Mouse (Mus musculus) limb, embryonic 13.5 days (tissue): Measurements from ENCODE around the gene Ankrd13d. TPM values are rescaled to one million over a fixed set of nuclear protein-coding genes. Genes with fewer than 3 reads are reported as not detected.

Source experiments
- ATAC-seq: fragments of 200-750 bp; cut with Nextera tagmentation; 2 replicates; pipeline ENCODE4 v1.8.0; 2017; ENCODE audit warnings: low read depth, moderate number of reproducible peaks, moderate TSS enrichment; ENCODE audit not compliant: low FRiP score
- H3K27ac ChIP-seq: fragments of 300-500 bp; sonication (generic); 2 replicates; pipeline ENCODE4 v1.5.1; 2015; ENCODE audit warnings: inconsistent platforms, mild to moderate bottlenecking, moderate library complexity
- H3K27me3 ChIP-seq: fragments of 300-500 bp; sonication (generic); 2 replicates; pipeline ENCODE4 v1.6.1; 2015; ENCODE audit warnings: mild to moderate bottlenecking, inconsistent platforms
- H3K36me3 ChIP-seq: fragments of 300-500 bp; sonication (generic); 2 replicates; pipeline ENCODE4 v1.6.1; 2015; ENCODE audit warnings: inconsistent platforms, mild to moderate bottlenecking, moderate library complexity
- H3K4me1 ChIP-seq: fragments of 300-500 bp; sonication (generic); 2 replicates; pipeline ENCODE4 v1.6.1; 2015; ENCODE audit warnings: inconsistent platforms
- H3K4me2 ChIP-seq: fragments of 300-500 bp; sonication (generic); replicated peaks from 2 replicates; pipeline ENCODE4 v1.6.1; 2015; ENCODE audit warnings: inconsistent platforms, mild to moderate bottlenecking, moderate library complexity
- H3K4me3 ChIP-seq: fragments of 300-500 bp; sonication (generic); 2 replicates; pipeline ENCODE4 v1.5.1; 2015; ENCODE audit warnings: moderate library complexity, mild to moderate bottlenecking, inconsistent platforms
- H3K9ac ChIP-seq: fragments of 300-500 bp; sonication (generic); 2 replicates; pipeline ENCODE4 v1.6.1; 2015; ENCODE audit warnings: mild to moderate bottlenecking, inconsistent platforms
- H3K9me3 ChIP-seq: fragments of 300-500 bp; sonication (generic); 2 replicates; pipeline ENCODE4 v1.6.1; 2016; ENCODE audit warnings: inconsistent platforms
- WGBS: fragments of 180-500 bp; shearing (Covaris S2); methylation state at CpG from one replicate; pipeline ENCODE4 v1.1.7; 2015; 5-methylcytosine and 5-hydroxymethylcytosine counted together
- polyA plus RNA-seq: library from polyadenylated mRNA; unstranded; fragments of >200 nt; fragmentation: Nextera tagmentation; extraction: Ambion mirVana; gene quantifications from 2 replicates; pipeline ENCODE4 v1.2.1, GENCODE M21; 2015

The Ankrd13d gene
- polyA plus RNA-seq, 1 experiment from 2014 or later, result 13.6 TPM

DNA sequence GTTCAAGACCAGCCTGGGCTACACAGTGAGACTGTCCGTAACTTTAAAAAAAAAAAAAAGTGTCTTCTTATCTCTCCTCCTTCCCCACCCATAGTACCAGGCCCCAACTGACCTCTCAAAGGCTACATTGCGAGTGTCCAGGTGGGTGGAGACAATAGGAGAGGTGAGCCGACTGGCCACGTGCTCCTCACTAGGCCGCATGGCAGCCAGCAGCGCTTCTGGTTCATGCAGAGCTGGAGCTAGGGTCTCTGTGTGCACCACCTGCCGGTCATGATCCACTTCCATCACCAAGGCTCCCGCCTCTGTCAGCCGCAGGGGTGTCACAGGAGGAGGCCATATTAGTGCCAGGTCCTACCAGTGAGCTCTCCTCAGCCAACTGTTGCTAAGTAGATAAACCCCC lies 2.5 kb downstream of the Ankrd13d start:
- H3K9ac ChIP-seq, result no peak overlapping the region
- no peaks in the 10 kb centered on the region for H3K27me3 ChIP-seq
- H3K9me3 ChIP-seq, result peaks cover 9% of the 10 kb centered on the region; the same call in 1 of the 2 replicates
- H3K36me3 ChIP-seq, result peaks cover 22% of the 10 kb centered on the region
- WGBS, result 95% methylated on average over 9 of the region's 9 CpGs
- H3K4me1 ChIP-seq, result peaks cover 20% of the 10 kb centered on the region
- H3K4me2 ChIP-seq, result no peak overlapping the region
- no peak overlapping the region for H3K27ac ChIP-seq
- no peak for ATAC-seq
- H3K4me3 ChIP-seq, result no peak overlapping the region

GRCm38 (mm10) chr19:4279487-4279886 lies 3.5 kb downstream of the Ankrd13d start:
- Histone ChIP-seq H3K4me1 (peaks cover 20% of the 10 kb centered on the region), H3K9me3 (peaks cover 9% of the 10 kb centered on the region; the same call in 1 of the 2 replicates), H3K27me3 (no peaks in the 10 kb centered on the region), H3K4me3 (no peak overlapping the region), H3K36me3 (peaks cover 19% of the 10 kb centered on the region), H3K9ac (no peak overlapping the region), H3K4me2 (no peak overlapping the region), H3K27ac (no peak overlapping the region)
- 90% methylated on average over 1 of the region's 1 CpGs for WGBS
- no peak for ATAC-seq

DNA sequence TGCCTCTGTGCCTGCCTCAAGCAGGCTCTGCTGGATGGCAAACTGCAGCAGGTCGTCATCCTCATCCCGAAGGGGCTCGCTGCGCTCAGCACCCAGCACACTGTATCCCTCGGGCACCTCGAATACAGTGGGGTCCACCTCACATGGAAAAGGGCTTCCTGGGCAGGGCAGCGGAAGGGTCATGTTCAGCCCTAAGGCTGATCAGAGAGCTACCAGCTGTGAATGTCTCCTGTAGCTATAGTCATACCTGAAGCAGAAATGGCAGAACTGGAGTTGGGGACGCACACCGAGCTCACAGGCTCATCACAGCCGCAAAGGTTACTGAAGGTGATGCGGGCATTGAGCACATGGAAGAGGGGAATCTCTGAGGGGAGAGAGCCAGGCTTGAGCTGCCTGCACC lies 12.0 kb downstream of the Ankrd13d start:
- WGBS, result 94% methylated on average over 11 of the region's 11 CpGs
- H3K4me3 ChIP-seq, result no peak overlapping the region
- H3K9me3 ChIP-seq, result 0 out of 2 replicates have a peak, but pooled peaks cover 3% of the 10 kb centered on the region
- no peak overlapping the region for H3K4me2 ChIP-seq
- peaks cover 18% of the 10 kb centered on the region for H3K4me1 ChIP-seq
- no peak for ATAC-seq
- H3K9ac ChIP-seq, result no peak overlapping the region
- H3K36me3 ChIP-seq, result peaks cover 18% of the 10 kb centered on the region
- H3K27ac ChIP-seq, result no peak overlapping the region
- H3K27me3 ChIP-seq, result peaks cover 30% of the 10 kb centered on the region

- Histone ChIP-seq H3K27ac (no peak overlapping the region), H3K9ac (no peak overlapping the region), H3K4me1 (peaks cover 18% of the 10 kb centered on the region), H3K27me3 (peaks cover 30% of the 10 kb centered on the region), H3K4me2 (no peak overlapping the region), H3K9me3 (no peaks in the 10 kb centered on the region), H3K36me3 (peaks cover 18% of the 10 kb centered on the region), H3K4me3 (no peak overlapping the region)
- 65% methylated on average over 6 of the region's 6 CpGs for WGBS
- no peak for ATAC-seq
Observed at GRCm38 (mm10) chr19:4270187-4270586, 12.8 kb downstream of the Ankrd13d start.

DNA sequence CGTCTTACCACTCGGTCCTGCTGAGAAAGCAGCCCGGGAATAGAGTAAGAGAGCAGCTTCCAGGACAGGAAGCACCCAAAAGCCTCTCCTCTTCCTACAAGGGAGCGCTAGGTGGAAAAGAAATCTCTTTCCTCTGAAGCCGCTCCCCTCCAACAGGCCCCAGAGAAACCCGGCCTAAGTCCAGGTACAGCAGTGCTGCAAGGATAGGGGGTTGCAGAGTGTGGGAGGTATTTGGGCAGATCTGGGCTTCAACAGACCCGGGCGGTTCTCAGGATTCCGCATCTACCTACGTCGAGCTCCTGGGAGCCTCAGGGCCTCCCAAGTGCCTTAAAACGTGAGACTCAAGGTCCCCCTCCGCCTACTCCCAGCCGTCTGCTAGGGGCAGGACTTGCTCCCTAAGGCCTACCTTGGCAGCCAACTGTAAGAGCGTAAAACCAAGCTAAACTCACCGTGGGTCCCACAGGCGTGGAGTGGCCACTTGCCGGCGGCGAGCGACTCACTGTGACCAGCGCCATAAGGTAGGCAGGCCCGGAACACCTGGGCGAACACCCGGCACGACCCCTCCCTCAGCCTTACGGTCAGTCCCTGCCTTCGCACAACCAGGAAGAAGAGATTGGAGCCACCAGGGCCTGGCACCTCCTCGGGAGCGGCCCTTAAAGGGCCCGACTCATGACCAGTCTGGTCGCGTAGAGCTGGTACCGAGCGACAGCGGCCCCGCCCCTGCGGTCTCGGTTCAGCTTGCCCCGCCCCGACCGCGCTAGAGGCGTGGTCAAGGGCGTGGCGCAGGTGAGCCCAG lies 14.2 kb downstream of the Ankrd13d start, which contains the start of gene Ssh3:
Gene Ssh3 (minus strand): TSS at position 615 of the 796 bp plus-strand sequence.
- Histone ChIP-seq H3K9me3 (no peaks in the 10 kb centered on the region), H3K27me3 (peaks cover 30% of the 10 kb centered on the region), H3K4me2 (peak within 1 kb of the TSS; percentile 71), H3K9ac (peak within 1 kb of the TSS; percentile 70), H3K27ac (no peak within 1 kb of the TSS), H3K4me3 (peak within 1 kb of the TSS; percentile 51), H3K4me1 (peaks cover 18% of the 10 kb centered on the region), H3K36me3 (peaks cover 18% of the 10 kb centered on the region)
- 5% methylated on average over 46 of the region's 46 CpGs for WGBS
- ATAC-seq, result peak; percentile 77

DNA sequence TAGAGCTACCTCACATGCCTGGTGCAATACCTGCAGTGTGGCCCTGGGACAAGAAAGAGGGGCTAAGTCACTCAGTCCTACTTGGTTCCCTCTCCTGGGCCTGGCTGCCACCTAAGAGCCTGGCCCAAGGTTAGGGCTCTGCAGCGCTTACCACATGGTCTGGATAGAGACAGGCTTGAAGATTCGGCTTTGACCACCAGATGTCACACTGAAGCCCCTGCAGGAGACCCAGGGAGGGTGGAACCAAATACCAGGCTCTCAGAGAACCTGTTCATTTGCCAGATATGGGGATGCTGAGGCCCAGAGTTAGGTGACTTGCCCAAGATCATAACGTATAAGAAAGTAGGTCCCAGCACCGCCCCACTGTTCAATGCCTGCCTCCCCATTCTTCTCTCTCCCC lies 17.0 kb downstream of the Ankrd13d start:
- peaks cover 18% of the 10 kb centered on the region for H3K4me1 ChIP-seq
- no peak for ATAC-seq
- 66% methylated on average over 4 of the region's 4 CpGs for whole genome bisulfite sequencing
- H3K36me3 ChIP-seq, result peaks cover 5% of the 10 kb centered on the region
- peaks cover 30% of the 10 kb centered on the region for H3K27me3 ChIP-seq
- no peak overlapping the region for H3K4me2 ChIP-seq
- H3K27ac ChIP-seq, result no peak overlapping the region
- no peak overlapping the region for H3K4me3 ChIP-seq
- no peaks in the 10 kb centered on the region for H3K9me3 ChIP-seq
- H3K9ac ChIP-seq, result no peak overlapping the region

- H3K27me3 ChIP-seq, result peaks cover 19% of the 10 kb centered on the region
- H3K36me3 ChIP-seq, result no peaks in the 10 kb centered on the region
- no peak for ATAC-seq
- H3K9me3 ChIP-seq, result no peaks in the 10 kb centered on the region
- 90% methylated on average over 6 of the region's 6 CpGs for WGBS
- no peak overlapping the region for H3K27ac ChIP-seq
- H3K4me2 ChIP-seq, result no peak overlapping the region
- H3K4me3 ChIP-seq, result no peak overlapping the region
- peaks cover 16% of the 10 kb centered on the region for H3K4me1 ChIP-seq
- H3K9ac ChIP-seq, result no peak overlapping the region
Observed at GRCm38 (mm10) chr19:4264171-4264780, 18.7 kb downstream of the Ankrd13d start.

- H3K9me3 ChIP-seq, result no peaks in the 10 kb centered on the region
- H3K4me3 ChIP-seq, result no peak overlapping the region
- peaks cover 10% of the 10 kb centered on the region for H3K4me1 ChIP-seq
- no peak for ATAC-seq
- H3K27ac ChIP-seq, result no peak overlapping the region
- H3K4me2 ChIP-seq, result no peak overlapping the region
- 59% methylated on average over 14 of the region's 14 CpGs for WGBS
- no peaks in the 10 kb centered on the region for H3K36me3 ChIP-seq
- no peak overlapping the region for H3K9ac ChIP-seq
- peaks cover 17% of the 10 kb centered on the region for H3K27me3 ChIP-seq
Observed at GRCm38 (mm10) chr19:4263702-4264101, 19.2 kb downstream of the Ankrd13d start.

DNA sequence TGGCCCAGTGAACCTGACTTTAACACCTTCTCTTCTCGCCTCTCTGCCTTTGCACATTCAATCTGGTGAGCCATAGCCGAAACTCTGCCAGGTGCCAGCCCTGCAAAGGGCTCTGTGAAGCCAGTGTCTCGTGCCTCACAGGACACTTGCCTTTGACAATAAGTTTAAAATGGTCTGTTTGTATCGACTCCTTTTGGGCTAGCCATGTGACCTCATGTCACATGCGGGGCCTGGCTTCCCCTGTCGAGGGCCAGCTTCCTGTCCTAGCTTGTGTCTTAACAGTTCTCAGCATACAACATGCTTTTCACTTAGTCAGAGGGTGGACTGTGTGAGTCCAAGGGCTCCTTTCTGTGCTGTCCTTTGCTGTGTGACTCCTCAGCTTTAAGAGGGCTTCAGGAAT lies 20.2 kb downstream of the Ankrd13d start:
- Histone ChIP-seq H3K4me1 (peaks cover 5% of the 10 kb centered on the region; the same call in 1 of the 2 replicates), H3K4me3 (no peak overlapping the region), H3K36me3 (no peaks in the 10 kb centered on the region), H3K9me3 (no peaks in the 10 kb centered on the region), H3K27ac (no peak overlapping the region), H3K4me2 (no peak overlapping the region), H3K9ac (peak overlapping the region; percentile 13; the same call in 1 of the 2 replicates), H3K27me3 (peaks cover 8% of the 10 kb centered on the region)
- WGBS, result 64% methylated on average over 6 of the region's 6 CpGs
- ATAC-seq, result no peak

- H3K9me3 ChIP-seq, result no peaks in the 10 kb centered on the region
- no peak overlapping the region for H3K4me2 ChIP-seq
- no peak overlapping the region for H3K4me3 ChIP-seq
- no peak overlapping the region for H3K9ac ChIP-seq
- H3K27me3 ChIP-seq, result no peaks in the 10 kb centered on the region
- H3K27ac ChIP-seq, result no peak overlapping the region
- WGBS, result 59% methylated on average over 8 of the region's 8 CpGs
- ATAC-seq, result no peak
- no peaks in the 10 kb centered on the region for H3K36me3 ChIP-seq
- peaks cover 11% of the 10 kb centered on the region for H3K4me1 ChIP-seq
Observed at GRCm38 (mm10) chr19:4261038-4261698, 21.8 kb downstream of the Ankrd13d start.

DNA sequence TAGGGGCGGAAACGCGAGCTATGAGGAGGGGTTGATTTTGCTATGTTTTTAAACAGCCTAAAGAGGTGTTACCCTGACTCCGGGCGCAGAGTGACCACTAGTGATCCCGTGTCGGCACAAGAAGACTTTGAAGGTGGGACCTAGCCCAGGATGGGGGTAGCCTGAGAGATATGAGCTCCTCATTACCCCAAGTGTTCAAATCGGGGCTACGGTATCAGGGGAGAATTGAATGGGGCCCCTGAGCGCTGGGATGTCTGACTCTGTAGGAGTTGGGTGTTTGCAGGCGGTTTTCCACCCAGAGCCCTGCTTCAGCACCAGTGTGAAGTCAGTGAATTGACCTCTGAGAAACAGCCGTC lies 25.1 kb downstream of the Ankrd13d start:
- H3K36me3 ChIP-seq, result no peaks in the 10 kb centered on the region
- peak overlapping the region; percentile 70 for H3K9ac ChIP-seq
- ATAC-seq, result no peak
- no peaks in the 10 kb centered on the region for H3K27me3 ChIP-seq
- H3K4me1 ChIP-seq, result peaks cover 11% of the 10 kb centered on the region
- 15% methylated on average over 12 of the region's 12 CpGs for WGBS
- H3K27ac ChIP-seq, result no peak overlapping the region
- peak overlapping the region; percentile 93 for H3K4me2 ChIP-seq
- peak overlapping the region; percentile 65 for H3K4me3 ChIP-seq
- H3K9me3 ChIP-seq, result no peaks in the 10 kb centered on the region; the same call in 1 of the 2 replicates
